Mouse (Mus musculus) cortical plate, adult 2 months (tissue): ENCODE measurements around the gene Saa4. TPM values are rescaled to one million over a fixed set of nuclear protein-coding genes. Genes with fewer than 3 reads are reported as not detected.

ENCODE experiments used
- H3K27ac ChIP-seq: fragments of 200-500 bp; 2 replicates; pipeline ENCODE4 v1.5.1; 2012; ENCODE audit warnings: low read length, control low read depth, inconsistent platforms; ENCODE audit not compliant: insufficient read depth
- H3K4me1 ChIP-seq: fragments of 200-500 bp; 2 replicates; pipeline ENCODE4 v1.6.1; 2011; ENCODE audit warnings: low read length; ENCODE audit not compliant: control insufficient read depth, insufficient read depth
- H3K4me3 ChIP-seq: fragments of 200-500 bp; 2 replicates; pipeline ENCODE4 v1.5.1; 2011; ENCODE audit warnings: mild to moderate bottlenecking, low read length, control low read depth; ENCODE audit not compliant: insufficient read depth
- CTCF ChIP-seq: fragments of 200-500 bp; IDR thresholded peaks from 2 replicates; pipeline ENCODE4 v1.5.1; 2011; ENCODE audit warnings: mild to moderate bottlenecking, control low read depth, low read length; ENCODE audit not compliant: insufficient read depth; ENCODE audit errors: extremely low read depth
- POLR2A ChIP-seq: fragments of 200-500 bp; IDR thresholded peaks from 2 replicates; pipeline ENCODE4 v1.6.1; 2011; ENCODE audit warnings: mild to moderate bottlenecking, low read length, control low read depth; ENCODE audit not compliant: insufficient read depth; ENCODE audit errors: extremely low read depth
- polyA plus RNA-seq: library from polyadenylated mRNA; depleted of rRNA; stranded (reverse); fragments of >200 nt; gene quantifications from 2 replicates; pipeline ENCODE4 v1.2.3, GENCODE M21; 2012; rRNA removed

Gene Saa4
- polyA plus RNA-seq: not detected in 2 replicates

DNA sequence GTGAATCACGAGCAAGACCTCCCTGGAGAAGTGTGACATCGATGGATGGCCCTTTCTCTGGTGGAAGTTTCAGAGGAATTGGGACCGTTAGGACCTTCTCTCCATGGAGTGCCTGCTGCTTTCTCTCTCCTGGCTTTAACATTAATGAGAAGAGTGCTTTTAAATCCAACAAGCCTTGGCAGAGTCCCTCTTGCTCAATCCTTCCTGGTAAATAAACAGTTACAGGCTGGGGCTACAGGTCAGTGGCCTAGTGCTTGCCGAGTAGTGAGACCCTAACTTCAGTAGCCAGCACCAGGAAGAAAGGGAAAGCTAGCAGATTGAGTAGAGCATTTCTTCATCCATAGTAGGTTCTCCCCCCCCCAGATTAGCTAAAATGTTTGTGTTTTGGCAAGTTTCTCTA is at the start of gene Saa4:
TSS of gene Saa4 (minus strand) at position 146 of the 400 bp plus-strand sequence.
- TF ChIP-seq CTCF (no peak), POLR2A (no peak)
- Histone ChIP-seq H3K4me1 (no peaks in the 10 kb centered on the region; the same call in 1 of the 2 replicates), H3K27ac (no peak within 1 kb of the TSS), H3K4me3 (no peak within 1 kb of the TSS)

DNA sequence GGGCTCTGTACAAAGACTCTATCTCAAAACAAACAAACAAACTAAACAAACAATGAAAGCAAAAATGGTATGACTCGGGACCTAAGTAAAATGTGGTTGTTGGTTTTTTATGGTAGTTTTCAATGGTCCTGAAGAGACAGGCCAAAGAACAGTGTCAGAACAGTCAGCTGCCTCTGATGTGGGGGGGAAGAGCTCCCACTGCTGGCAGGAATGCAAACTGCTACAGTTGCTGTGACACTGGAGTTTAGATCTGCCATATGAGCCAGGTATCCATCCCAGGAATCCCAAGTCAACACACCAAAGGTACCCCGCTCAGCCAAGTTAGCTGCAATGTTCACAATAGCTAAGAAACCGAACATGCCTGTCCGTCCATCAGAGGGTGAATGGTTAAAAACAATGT is 38.3 kb upstream of the Saa4 start:
- Histone ChIP-seq H3K27ac (no peak overlapping the region), H3K4me3 (no peak overlapping the region), H3K4me1 (no peaks in the 10 kb centered on the region)
- TF ChIP-seq CTCF (peak; percentile 95), POLR2A (no peak)

DNA sequence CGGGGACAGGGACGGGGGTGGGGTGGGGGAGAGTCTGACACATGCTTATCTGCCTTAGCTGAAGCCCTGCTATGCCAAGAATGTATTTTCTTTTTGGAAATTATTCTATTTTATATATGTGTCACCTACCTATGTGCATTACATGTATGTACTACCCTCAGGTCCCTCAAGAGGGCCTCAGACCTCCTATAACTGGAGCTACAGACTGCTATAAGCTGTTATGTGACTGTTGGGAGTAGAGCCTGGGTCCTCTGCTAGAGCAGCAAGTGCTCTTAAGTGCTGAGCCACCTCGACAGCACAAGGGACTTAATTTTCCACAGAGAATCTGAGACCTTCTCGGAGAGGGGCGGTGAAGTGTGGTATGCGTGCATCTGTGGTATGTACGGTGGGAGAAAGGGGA is 36.0 kb upstream of the Saa4 start:
- H3K4me3 ChIP-seq: no peak overlapping the region
- TF ChIP-seq POLR2A (no peak), CTCF (no peak)
- no peaks in the 10 kb centered on the region for H3K4me1 ChIP-seq
- H3K27ac ChIP-seq: no peak overlapping the region

DNA sequence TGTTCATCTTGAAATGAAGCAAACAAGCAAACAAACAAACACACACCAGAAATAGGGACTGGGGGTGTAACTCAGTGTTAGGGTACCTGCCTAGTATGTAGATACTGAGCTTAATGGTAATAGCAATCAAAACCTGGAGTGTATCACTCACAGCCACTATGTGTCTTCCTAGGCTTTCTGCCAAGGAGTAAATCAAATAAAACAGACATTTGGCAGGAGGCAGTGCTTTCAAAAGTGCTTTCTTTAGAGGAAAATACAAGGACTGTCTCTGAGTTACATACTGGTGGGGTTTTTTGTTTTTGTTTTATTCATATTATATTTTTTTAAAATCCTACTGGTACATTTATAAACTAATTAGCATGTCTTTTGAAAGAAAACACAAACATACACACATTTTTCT is 35.0 kb upstream of the Saa4 start:
- Histone ChIP-seq H3K4me3 (no peak overlapping the region), H3K4me1 (no peaks in the 10 kb centered on the region), H3K27ac (no peak overlapping the region)
- TF ChIP-seq POLR2A (no peak), CTCF (no peak)

DNA sequence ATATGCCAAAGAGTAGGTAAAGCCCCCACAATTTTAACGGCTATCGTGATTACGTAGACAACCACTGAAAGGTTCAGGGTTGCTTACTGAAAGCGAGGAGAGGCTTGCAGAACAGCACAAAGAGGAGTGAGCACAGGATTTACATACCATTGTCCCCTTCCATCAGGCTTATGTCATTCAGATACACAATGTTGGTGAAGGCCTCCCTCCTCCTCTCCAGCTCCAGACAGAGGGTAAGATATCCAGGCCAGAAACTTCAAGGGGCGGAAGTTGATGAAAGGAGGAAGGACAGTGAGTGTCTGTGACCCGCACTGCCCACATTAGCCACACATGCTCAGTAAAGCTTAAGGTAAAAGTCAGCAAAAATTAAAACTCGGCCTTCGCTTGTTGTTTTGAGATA is 32.3 kb upstream of the Saa4 start:
- no peaks in the 10 kb centered on the region for H3K4me1 ChIP-seq
- no peak overlapping the region for H3K27ac ChIP-seq
- TF ChIP-seq POLR2A (no peak), CTCF (no peak)
- no peak overlapping the region for H3K4me3 ChIP-seq

DNA sequence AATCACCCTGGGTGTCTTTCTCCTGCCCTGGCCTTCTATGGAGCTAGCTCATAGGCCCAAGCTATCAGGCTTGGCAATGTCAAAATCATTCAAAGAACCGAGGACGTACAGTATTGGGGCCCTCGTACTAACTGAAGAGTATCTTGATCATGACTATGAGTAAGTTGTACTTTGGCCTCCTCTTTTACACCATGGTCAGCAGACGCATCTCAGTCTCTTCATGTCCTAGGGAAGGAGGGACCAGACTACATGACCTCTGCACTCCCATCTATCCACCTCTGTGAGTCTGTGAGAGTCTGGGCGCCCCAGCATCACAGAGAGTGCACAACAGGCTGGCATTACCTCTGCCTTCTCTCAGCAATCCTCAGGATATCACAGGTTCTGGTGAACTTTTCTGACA is 30.2 kb upstream of the Saa4 start:
- TF ChIP-seq POLR2A (no peak), CTCF (no peak)
- Histone ChIP-seq H3K4me1 (no peaks in the 10 kb centered on the region), H3K4me3 (no peak overlapping the region), H3K27ac (no peak overlapping the region)

DNA sequence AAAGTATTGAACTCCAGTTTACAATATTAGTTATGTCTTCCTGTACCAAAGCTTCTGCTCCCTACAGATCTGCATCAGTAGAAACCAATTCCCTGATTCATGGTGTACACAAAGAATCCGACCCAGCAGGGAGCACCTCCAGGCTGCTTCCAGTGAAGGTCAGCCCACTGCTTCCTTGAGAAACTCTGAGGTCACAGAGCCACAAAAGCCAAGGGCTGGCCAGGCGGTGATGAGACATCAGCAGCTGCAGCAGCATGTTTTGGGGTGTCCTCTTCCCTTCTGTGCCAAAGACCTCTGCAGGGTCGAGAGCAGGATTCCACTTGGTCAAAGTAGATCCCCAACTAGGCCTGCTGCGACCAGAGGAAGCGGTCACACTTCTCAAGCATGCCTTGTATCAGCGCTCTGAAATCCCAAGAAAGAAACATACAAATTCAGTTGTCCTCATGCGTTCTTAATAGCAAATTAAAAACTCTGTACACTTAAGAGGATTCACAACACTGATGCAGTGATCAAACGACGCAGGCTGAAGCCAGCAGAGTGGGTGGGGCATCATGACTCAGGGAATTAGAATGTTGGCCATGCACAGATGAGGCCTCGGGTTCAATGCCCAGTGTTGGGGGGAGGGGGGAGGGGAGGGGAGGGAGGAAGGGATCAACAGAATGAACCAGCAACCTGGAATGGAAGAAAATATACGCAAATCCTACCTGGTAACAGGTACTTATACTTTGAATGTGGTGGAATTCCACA is 28.8 kb upstream of the Saa4 start:
- Histone ChIP-seq H3K4me3 (no peak overlapping the region), H3K27ac (no peak overlapping the region), H3K4me1 (no peaks in the 10 kb centered on the region)
- TF ChIP-seq POLR2A: no peak
- TF ChIP-seq CTCF: no peak

DNA sequence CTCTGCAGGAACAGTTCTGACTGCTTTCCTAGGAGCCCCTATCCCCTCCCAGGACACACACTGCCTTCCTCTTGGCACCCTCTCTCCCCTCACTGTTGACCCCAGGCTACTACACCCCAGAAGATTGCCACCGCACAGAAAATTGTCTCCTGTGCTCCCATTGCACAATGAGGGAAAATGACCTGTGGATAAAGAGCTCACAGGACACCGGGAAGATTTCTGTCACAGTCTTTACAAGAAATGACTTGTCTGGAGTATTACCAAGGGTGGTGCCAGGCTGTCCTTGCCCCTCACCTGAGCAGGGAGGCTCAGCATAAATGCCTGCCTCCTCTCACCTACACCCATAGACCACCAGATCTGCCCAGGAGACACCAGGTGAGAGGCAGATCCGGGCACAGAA is 19.1 kb upstream of the Saa4 start, which contains the start of gene Saa2:
TSS of gene Saa2 (plus strand) at position 301 of the 400 bp plus-strand sequence.
- no peak for TF ChIP-seq CTCF
- Histone ChIP-seq H3K27ac (no peak within 1 kb of the TSS), H3K4me1 (no peaks in the 10 kb centered on the region), H3K4me3 (no peak within 1 kb of the TSS)

DNA sequence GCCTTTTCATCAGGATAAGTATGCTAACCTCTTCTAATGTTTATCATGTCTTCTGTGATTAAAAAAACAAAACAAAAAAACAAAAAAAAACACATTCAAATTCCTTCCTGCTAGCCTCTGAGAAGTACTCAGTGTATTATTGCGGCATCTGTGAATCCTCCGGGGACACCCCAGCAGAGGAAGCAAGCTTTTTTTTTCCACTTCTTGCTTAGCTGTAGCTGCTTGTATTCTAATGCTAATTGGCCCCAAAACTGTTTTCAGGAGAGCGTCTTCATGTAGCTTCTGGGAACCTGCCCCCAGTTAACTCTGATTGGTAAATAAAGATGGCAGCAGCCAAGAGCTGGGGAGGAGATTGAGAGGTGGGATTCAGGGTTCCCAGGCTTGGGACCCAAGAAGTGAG is 16.1 kb upstream of the Saa4 start:
- H3K4me1 ChIP-seq: no peaks in the 10 kb centered on the region
- TF ChIP-seq POLR2A: no peak
- TF ChIP-seq CTCF: no peak
- H3K27ac ChIP-seq: no peak overlapping the region
- no peak overlapping the region for H3K4me3 ChIP-seq

DNA sequence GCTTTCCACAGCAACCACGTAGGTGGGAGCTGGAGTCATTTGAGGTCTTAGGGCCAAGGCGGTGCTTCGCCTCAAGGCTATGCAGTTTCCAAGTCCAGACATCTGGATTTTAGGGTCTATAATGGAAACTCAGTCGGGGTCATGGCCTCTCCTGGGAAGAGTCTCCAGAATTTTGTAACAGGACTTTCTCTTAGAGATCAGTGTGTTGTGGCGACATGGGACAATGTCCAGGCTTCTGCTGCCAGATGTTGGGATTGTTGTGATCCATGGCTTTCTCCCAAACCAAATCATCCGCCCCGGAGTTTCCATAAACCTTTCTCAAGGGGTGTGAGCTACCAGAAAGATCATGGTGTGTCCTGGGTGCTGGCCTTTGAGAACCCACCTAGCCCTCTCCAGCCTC is 14.0 kb upstream of the Saa4 start:
- no peak overlapping the region for H3K4me3 ChIP-seq
- H3K27ac ChIP-seq: no peak overlapping the region
- TF ChIP-seq POLR2A (no peak), CTCF (no peak)
- H3K4me1 ChIP-seq: no peaks in the 10 kb centered on the region
